Mouse (Mus musculus) cortical plate, adult 2 months (tissue): Measurements from ENCODE around the gene Aldoart2. TPM values are rescaled to one million over a fixed set of nuclear protein-coding genes. Genes with fewer than 3 reads are reported as not detected.

Source experiments
- H3K27ac ChIP-seq: fragments of 200-500 bp; 2 replicates; pipeline ENCODE4 v1.5.1; 2012; ENCODE audit warnings: low read length, control low read depth, inconsistent platforms; ENCODE audit not compliant: insufficient read depth
- H3K4me1 ChIP-seq: fragments of 200-500 bp; 2 replicates; pipeline ENCODE4 v1.6.1; 2011; ENCODE audit warnings: low read length; ENCODE audit not compliant: control insufficient read depth, insufficient read depth
- H3K4me3 ChIP-seq: fragments of 200-500 bp; 2 replicates; pipeline ENCODE4 v1.5.1; 2011; ENCODE audit warnings: mild to moderate bottlenecking, low read length, control low read depth; ENCODE audit not compliant: insufficient read depth
- CTCF ChIP-seq: fragments of 200-500 bp; IDR thresholded peaks from 2 replicates; pipeline ENCODE4 v1.5.1; 2011; ENCODE audit warnings: mild to moderate bottlenecking, control low read depth, low read length; ENCODE audit not compliant: insufficient read depth; ENCODE audit errors: extremely low read depth
- POLR2A ChIP-seq: fragments of 200-500 bp; IDR thresholded peaks from 2 replicates; pipeline ENCODE4 v1.6.1; 2011; ENCODE audit warnings: mild to moderate bottlenecking, low read length, control low read depth; ENCODE audit not compliant: insufficient read depth; ENCODE audit errors: extremely low read depth
- polyA plus RNA-seq: library from polyadenylated mRNA; depleted of rRNA; stranded (reverse); fragments of >200 nt; gene quantifications from 2 replicates; pipeline ENCODE4 v1.2.3, GENCODE M21; 2012

The Aldoart2 gene
- polyA plus RNA-seq, 1 experiment: not detected

- Histone ChIP-seq H3K4me3 (no peak overlapping the region), H3K27ac (no peak overlapping the region), H3K4me1 (no peaks in the 10 kb centered on the region; the same call in 1 of the 2 replicates)
- TF ChIP-seq POLR2A (no peak), CTCF (no peak)
Measured at GRCm38 (mm10) chr12:55559184-55559855, 5.7 kb upstream of the Aldoart2 start.

DNA sequence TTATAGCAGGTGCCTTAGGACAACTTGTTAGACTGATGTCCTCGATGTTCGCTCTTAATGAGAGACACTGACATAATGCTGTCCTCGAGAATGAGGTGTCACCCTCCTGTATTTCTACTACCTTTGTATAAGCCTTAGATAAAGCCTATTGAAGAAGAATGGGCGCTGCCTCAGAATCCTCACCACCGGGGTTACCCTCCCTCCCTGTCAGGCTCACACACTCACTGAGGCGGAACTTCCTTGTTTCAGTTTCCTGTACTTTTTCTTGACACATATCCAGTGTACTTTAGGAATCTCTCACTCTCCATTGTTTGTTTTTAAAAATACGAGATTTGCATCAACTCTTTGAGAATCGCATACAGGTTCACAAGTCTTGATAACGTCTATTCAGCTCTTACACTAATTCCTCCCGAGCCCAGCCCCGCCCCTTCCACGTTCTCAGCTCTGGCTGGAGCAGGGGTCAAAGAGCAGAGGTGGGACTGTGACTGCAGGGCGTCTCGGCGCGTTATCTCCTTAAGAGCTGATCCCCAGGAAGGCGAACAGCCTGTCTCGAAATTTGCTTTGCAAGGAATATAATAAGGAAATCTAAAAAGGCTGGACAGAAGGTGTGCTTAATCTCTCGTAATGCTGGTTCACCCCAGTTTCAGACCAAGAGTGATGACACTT is 4.9 kb upstream of the Aldoart2 start:
- Histone ChIP-seq H3K4me1 (no peaks in the 10 kb centered on the region; the same call in 1 of the 2 replicates), H3K4me3 (no peak overlapping the region), H3K27ac (no peak overlapping the region)
- no peak for TF ChIP-seq CTCF
- TF ChIP-seq POLR2A: no peak

DNA sequence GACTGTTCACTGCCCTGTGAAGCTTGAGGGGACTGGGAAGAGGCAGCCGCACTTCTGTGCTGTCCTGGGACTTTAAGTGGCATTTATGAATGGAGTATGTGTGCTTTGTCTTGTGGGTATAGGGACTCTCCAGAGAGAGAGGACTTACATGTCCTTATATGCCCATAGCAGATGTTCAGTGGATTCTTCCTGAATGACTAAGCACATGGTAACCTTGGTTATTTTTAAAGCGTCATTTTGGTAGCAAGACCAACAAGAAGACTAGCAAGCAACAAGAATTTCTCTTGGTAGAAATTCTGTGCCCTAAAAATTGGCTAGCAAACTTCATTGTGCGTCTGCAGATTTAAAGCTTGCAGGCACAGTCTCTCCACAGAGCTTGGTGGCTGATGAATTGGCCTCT is 1.3 kb upstream of the Aldoart2 start:
- TF ChIP-seq POLR2A (no peak), CTCF (no peak)
- Histone ChIP-seq H3K27ac (no peak overlapping the region), H3K4me1 (no peaks in the 10 kb centered on the region; the same call in 1 of the 2 replicates), H3K4me3 (no peak overlapping the region)

GRCm38 (mm10) chr12:55564187-55564963 is 664 bp upstream of the Aldoart2 start:
- no peak overlapping the region for H3K4me3 ChIP-seq
- TF ChIP-seq POLR2A: no peak
- no peak for TF ChIP-seq CTCF
- H3K4me1 ChIP-seq: no peaks in the 10 kb centered on the region; the same call in 1 of the 2 replicates
- H3K27ac ChIP-seq: no peak overlapping the region

DNA sequence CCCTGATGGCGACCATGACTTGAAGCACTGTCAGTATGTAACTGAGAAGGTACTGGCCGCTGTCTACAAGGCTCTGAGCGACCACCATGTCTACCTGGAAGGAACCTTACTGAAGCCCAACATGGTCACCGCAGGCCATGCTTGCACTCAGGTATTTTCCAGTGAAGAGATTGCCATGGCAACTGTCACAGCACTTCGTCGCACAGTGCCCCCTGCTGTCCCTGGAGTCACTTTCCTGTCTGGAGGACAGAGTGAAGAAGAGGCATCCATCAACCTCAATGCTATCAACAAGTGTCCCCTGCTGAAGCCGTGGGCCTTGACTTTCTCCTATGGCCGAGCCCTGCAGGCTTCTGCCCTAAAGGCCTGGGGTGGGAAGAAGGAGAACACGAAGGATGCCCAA is 828 bp downstream of the Aldoart2 start:
- TF ChIP-seq POLR2A: no peak
- TF ChIP-seq CTCF: no peak
- no peaks in the 10 kb centered on the region; the same call in 1 of the 2 replicates for H3K4me1 ChIP-seq
- no peak overlapping the region for H3K4me3 ChIP-seq
- no peak overlapping the region for H3K27ac ChIP-seq

GRCm38 (mm10) chr12:55566837-55567236 is 1.8 kb downstream of the Aldoart2 start:
- Histone ChIP-seq H3K4me3 (no peak overlapping the region), H3K27ac (no peak overlapping the region), H3K4me1 (no peaks in the 10 kb centered on the region; the same call in 1 of the 2 replicates)
- TF ChIP-seq CTCF: no peak
- no peak for TF ChIP-seq POLR2A

GRCm38 (mm10) chr12:55568466-55568865 is 3.4 kb downstream of the Aldoart2 start:
- TF ChIP-seq CTCF: no peak
- no peak for TF ChIP-seq POLR2A
- H3K4me3 ChIP-seq: no peak overlapping the region

DNA sequence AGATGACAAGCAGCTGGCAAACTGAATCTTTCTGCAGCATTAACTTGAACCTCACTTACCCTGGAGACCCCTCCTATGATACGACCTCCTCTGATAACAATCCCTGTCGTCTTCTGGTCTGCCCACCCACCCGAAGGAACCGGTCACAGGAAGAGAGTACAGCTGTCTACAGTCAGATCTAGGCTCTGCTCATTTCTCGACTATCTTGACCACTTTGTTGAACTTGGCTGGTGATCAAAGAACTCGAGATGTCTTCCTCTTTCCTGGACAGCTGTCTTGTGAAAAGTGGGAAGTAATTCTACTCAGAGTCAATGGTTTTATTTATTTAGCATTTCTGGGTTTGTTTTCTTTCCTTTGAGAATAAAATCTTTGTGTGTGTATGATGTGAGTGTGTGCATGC is 4.6 kb downstream of the Aldoart2 start:
- Histone ChIP-seq H3K4me1 (no peaks in the 10 kb centered on the region), H3K4me3 (no peak overlapping the region), H3K27ac (no peak overlapping the region)
- no peak for TF ChIP-seq CTCF
- no peak for TF ChIP-seq POLR2A

More at GRCm38 (mm10) chr12:55568466-55568865, 3.4 kb downstream of the Aldoart2 start:
- Histone ChIP-seq H3K27ac (no peak overlapping the region), H3K4me1 (no peaks in the 10 kb centered on the region; the same call in 1 of the 2 replicates)

GRCm38 (mm10) chr12:55570646-55571045 is 5.6 kb downstream of the Aldoart2 start:
- Histone ChIP-seq H3K27ac (no peak overlapping the region), H3K4me1 (no peaks in the 10 kb centered on the region), H3K4me3 (no peak overlapping the region)
- TF ChIP-seq POLR2A (no peak), CTCF (no peak)

DNA sequence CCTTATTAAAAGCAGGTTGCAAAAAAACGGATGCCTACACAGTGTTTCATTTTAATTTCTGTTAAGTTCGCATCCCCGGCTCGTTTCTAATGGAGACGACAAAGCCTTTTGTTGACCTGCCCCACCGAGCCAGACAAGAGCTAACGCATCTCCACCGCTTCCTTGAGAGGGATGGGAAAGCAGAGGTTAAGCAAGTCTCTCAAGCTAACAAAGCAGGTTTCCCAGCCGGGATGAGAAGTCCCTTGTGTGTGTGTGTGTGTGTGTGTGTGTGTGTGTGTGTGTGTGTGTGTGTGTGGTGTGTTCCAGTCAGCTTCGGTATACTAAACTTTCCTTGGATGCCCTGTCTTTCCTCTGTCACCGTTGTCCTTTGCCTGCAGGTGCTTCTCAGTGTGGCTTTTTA is 6.1 kb downstream of the Aldoart2 start:
- Histone ChIP-seq H3K4me3 (no peak overlapping the region), H3K27ac (no peak overlapping the region), H3K4me1 (no peaks in the 10 kb centered on the region)
- no peak for TF ChIP-seq CTCF
- TF ChIP-seq POLR2A: no peak
